Mouse (Mus musculus) megakaryocyte-erythroid progenitor cell, adult 5-6 weeks (primary cell): ENCODE data around the gene Plekhj1. TPM values are rescaled to one million over a fixed set of nuclear protein-coding genes. Genes with fewer than 3 reads are reported as not detected.
"Not testable (repeated sequence)": the region's sequence is repeated elsewhere in the genome, so short reads cannot be mapped to it uniquely, and the experiment has no call there.

ENCODE experiments used
- ATAC-seq: replicated peaks from 2 replicates; pipeline ENCODE4 v1.8.0; 2016; ENCODE audit warnings: mild to moderate bottlenecking, inconsistent platforms; ENCODE audit not compliant: severe bottlenecking, poor library complexity, low FRiP score, low TSS enrichment
- total RNA-seq, 2 experiments: library from RNA; stranded (forward) in 1 of 2; stranded (reverse) in 1 of 2; fragments of 200-1000, 215-1000 nt in 1 of 2; fragments of >200 nt in 1 of 2; fragmentation: Nextera tagmentation in 1 of 2; gene quantifications; 2 replicates each; pipeline ENCODE4 v1.2.3; 2014 to 2017

The Plekhj1 gene
- total RNA-seq, 2 experiments from 2014 or later: 41.1 to 155 TPM

DNA sequence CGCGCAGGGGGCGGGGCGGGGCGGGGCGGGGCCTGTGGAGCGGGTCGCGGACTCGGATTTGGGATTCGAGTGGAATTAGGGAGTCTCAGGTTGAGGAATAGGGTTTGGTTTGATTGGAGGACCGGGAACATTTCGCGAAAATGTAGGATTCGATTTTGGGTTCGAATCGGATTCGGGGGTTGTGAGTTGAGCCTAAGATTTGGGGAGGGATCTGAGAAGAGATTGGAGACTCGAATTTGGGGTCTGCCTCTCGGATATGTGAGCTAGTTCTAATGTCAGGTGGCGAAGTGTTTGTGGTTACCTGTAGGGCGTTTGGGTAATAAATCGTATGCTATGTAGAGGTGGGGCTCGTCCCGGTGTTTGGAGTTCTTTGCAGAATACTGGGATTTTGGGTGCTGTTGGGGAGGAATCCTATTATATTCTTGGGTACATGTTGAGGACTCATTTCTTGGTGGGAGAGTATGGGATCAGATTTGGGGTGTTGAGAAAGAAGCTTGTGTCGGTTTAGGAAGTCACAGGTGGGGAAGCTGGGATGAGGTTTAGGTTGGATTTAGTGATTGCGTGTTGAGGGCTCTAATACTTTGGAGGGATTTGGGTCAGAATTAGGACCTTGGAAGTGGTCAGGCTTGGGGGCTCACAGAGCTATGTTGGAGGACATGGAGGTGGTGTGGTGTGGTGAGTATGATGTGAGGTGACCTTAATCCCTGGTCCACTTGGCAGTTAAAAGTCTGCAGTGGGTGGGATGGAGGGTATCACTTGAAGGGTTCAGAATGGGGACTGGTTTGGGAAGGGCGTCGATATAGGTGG lies 28.8 kb upstream of the Plekhj1 start:
- no peak for ATAC-seq

DNA sequence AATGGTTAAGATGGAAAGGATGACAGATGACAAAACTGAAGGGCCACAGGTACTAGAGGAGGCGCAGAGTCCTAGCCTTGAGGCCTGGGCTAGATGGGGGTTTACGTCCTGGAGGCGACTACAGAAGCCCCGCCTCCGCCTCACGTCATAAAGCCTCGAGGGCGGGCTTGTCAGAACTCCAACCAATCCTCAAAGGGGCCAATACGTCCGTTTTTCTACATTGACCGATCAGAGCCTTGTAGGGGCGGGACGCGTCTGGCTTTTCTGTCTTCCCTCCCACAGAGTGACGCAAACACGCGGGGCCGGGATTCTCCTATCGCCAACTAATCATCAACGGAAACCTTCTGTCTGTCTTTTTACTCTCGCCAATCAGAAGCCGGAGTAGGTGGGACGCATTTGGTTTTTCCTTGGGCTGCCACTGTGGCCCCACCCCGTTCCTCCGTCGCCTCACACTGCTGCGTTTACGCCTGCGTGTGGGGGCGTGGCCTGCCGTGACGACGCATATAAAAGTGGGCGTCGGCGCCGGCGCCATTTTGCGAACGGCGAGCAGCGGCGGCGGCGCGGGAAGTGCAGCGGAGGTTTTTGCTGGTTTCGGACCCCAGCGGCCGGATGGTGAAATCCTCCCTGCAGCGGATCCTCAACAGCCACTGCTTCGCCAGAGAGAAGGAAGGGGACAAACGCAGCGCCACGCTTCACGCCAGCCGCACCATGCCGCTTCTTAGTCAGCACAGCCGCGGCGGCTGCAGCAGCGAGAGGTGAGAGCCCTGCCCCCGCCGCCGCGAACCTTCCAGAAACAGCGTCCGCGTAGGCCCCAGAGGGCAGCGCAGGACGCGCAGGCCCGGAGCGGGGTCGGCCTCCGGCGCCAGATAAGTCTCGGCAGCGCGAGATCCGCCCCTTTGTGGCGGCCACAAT lies 28.0 kb upstream of the Plekhj1 start, which contains the start of gene Oaz1:
Gene Oaz1, plus strand, starts transcription at position 506 of the 912 bp plus-strand sequence.
- ATAC-seq: peak; percentile 88

DNA sequence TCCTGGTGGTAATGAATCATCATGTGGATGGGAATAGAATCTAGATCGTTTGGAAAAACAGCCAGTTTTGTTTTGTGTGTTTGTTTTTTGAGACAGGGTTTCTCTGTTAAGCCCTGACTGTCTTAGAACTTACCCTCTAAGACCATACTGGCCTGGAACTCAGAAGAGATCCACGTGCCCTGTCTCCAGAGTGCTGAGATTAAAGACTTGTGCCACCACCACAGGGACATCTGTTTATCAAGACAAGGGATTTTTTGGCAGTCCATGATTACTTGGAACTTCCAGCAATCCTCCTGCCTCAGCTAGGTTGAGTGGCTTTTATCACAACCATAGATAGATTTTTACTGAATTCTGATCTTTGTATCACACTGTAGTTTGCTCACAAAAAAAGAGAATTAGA lies 26.4 kb upstream of the Plekhj1 start:
- ATAC-seq: no peak

DNA sequence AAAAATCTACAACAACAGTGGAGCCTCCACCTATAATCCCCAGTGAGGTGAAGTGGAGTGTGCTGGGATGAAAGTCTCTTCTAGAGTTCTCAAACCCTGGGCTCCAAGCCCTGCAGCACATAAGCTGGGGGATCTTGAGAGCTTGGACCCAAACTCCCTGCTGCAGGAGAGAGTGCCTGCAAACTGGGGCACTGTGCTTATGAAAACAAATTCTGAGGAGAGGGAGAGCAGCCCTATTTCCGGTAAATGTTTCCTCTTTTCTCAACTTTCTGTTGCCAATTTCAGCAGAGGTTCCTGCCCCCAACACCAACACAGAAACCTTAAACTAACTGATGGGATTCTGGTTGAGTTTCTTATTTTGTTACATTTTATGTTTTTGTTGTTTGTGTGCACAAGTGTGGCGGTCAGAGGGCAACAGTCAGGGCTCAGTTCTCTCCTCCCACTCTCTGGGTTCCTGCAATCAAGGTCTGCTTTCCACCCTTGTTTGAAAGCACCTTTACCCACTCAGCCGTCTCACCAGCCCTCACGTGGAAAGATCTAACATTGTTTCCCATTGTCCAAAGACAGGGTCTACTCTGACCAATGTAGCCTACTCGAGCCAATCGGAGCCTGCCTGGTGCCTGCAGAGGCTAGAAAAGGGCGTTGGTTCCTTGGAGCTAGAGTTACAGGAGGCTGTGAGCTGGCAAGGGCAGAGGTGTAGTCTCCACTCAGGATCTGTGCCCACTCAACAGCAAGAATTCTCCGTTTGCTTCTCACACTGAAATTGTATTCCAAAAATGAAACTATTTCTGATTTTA lies 25.6 kb upstream of the Plekhj1 start:
- no peak for ATAC-seq

DNA sequence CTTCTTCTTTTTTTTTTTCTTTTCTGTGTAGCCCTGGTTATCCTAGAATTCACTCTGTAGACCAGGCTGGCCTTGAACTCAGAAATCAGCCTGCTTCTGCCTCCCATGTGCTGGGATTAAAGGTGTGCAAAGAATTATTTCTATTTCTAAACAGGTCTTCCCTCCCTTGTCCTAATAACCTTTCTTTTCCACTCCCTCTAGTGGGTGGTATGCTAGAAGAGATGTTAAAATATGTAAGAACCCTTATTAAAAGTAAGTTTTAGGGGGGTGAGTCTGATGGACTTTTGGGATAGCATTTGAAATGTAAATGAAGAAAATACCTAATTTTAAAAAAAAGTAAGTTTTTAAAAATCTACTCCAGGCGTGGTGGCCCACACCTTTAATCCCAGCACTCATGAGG lies 24.9 kb upstream of the Plekhj1 start:
- ATAC-seq: no peak

DNA sequence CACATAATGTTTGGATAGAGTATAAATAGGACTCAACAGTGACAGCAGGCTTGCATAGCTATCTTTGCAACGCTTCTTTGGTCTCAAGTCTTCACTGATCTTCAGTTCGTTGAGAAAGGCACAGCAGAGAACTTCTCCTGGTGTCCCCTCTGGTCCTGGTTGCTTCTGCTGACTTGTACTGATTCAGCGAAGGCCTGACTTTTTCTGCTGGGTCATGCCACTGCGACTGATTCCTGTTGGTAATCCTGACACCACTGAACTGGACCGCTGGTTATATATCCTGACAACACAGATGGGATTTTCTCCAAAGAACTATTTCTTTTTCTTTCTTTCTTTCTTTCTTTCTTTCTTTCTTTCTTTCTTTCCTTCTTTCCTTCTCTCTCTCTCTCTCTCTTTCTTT lies 24.1 kb upstream of the Plekhj1 start:
- no peak for ATAC-seq

DNA sequence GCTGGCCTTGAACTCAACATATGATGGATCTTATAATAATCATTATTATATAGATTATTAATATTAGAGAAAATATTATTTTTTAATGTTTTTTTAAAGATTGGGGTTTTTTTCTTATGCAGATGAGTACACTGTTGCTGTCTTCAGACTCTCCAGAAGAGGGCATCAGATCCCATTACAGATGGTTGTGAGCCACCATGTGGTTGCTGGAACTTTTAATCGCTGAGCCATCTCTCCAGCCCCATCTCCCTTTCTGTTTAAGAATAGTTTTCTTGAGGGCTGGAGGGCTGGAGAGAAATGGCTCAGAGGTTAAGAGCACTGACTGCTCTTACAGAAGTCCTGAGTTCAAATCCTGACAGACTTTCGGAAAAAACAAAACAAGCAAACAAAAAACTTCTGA lies 23.6 kb upstream of the Plekhj1 start:
- ATAC-seq: no peak

DNA sequence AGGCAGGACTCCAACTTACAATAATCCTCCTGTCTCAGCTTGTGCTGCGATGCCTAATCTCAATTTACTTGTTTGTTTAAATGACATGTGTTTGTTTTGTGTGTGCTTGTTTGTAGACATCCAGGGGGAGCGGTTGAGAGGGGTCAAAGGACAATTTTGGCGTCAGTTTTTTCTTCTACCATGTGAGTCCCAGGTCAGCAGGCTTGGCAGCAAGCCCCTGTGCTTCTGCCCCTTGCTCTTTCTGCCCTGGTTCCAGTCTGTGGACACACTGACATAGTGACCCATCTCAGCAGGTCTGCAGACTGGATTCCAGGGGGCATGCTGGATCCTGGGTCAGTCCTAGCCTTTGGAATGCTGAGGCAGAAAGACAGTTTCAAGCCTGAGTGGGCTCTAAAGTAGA lies 21.0 kb upstream of the Plekhj1 start:
- no peak; the same call in 1 of the 2 replicates for ATAC-seq

DNA sequence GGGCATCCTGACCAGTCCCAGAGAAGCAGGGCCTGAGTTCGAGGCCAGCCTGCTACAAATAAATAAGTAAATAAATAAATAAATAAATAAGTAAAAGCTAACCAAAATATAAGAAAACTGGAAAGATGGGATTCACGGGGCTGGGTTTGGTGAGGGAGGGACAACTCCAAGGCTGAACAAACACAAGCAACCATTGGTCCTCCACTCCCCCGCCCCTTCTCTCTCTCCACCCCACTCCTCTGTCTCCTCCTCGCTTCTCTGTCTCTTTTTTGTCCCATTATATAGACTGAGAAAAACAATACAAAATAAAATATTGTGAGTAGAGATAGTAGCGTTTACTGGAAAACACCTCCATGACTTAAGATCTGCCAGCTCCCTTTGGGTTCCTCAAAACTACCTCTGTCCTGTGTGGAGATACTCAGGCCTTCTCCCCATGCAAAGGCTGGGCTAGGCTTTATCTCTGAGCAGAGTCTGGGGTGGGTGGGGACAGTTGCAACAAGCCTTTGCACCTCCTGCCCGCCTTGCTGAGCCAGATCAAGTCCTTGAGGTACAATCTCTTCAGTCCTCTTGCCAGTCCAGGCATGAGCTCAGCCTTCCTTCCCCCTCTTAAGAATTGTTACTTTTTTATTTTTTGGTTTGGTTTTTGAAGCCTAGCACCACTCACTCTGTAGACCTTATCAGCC lies 20.3 kb upstream of the Plekhj1 start:
- peak; percentile 100 for ATAC-seq

DNA sequence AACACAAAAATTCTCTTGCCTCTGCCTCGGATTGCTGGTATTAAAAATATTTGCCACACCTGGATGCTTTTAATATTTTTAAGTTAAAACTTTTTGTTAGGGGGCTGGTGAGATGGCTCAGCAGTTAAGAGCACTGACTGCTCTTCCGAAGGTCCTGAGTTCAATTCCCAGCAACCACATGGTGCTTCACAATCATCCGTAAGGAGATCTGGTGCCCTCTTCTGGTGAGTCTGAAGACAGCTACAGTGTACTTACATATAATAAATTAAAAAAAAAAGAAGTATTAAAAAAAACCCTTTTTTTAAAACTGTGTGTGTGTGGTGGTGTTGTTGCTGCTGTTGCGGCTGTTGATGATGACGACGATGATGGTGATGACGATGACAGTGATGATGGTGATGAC lies 19.5 kb upstream of the Plekhj1 start:
- ATAC-seq: not testable (repeated sequence)

DNA sequence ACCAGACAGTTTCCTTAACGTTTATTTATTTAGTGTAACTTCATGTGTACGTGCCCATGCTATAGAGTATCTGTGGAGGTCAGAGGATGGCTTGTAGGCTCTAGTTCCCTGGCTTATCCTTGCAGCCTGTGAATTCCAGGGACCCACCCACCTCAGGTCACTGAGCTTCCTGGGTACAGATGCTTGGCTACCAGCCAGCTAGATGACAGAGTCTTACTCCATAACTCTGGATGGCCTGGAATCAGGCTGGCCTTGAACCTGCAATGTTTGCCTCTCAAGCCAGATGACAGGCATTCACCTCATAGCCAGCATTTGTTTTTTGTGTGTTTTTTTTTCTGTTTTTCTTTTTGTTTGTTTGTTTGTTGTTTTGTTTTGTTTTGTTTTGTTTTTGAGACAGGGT lies 18.7 kb upstream of the Plekhj1 start:
- no peak for ATAC-seq

DNA sequence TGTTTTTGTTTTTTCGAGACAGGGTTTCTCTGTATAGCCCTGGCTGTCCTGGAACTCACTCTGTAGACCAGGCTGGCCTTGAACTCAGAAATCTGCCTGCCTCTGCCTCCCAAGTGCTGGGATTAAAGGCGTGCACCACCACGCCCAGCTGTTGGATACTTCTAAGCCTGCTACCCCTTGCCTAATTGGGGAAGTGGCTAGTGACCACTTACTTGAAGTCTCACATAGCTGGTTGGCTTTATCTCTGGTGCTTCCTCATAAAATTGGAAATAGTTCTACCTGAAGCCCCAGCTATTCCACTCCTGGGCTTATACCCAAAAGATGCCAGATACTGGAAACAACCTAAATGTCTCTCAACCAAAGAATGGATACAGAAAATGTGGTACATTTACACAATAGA lies 17.9 kb upstream of the Plekhj1 start:
- not testable (repeated sequence) for ATAC-seq

DNA sequence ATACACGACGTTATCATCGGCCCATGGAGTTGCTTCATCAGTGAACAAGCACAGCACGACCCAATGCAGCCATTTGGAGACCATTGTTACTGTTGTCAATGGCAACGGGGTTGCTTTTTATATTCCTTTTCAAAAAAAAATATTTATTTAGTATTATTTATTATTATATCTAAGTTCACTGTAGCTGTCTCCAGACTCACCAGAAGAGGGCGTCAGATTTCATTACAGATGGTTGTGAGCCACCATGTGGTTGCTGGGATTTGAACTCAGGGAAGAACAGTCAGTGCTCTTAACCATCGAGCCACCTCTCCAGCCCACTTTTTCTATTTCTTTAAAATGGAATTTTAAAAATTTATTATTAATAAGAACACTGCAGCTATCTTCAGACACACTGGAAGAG lies 16.4 kb upstream of the Plekhj1 start:
- ATAC-seq: no peak

DNA sequence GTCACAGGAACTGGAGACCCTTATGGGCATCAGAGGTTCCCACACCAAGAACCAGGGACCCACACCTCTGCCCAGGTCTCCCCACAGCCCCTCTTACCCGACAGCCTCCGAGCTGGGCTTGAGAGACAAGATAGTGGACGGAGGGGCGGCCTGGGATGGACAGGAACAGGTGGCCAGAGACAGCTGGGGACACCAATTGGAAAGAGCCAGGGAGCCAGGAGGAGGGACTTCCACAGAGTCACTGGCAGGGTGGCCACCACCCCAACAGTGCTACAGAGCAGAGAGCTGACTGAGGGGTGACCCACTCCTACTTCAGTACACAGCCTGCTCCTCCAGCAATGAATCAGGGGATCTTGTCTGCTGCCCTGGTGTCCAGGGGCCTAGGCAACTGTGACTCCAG lies 14.9 kb upstream of the Plekhj1 start, which contains the start of gene Jsrp1:
Gene Jsrp1, minus strand, starts transcription at position 133 of the 400 bp plus-strand sequence.
- ATAC-seq: 0 out of 2 replicates have a peak, but pooled peaks have one; percentile 16

DNA sequence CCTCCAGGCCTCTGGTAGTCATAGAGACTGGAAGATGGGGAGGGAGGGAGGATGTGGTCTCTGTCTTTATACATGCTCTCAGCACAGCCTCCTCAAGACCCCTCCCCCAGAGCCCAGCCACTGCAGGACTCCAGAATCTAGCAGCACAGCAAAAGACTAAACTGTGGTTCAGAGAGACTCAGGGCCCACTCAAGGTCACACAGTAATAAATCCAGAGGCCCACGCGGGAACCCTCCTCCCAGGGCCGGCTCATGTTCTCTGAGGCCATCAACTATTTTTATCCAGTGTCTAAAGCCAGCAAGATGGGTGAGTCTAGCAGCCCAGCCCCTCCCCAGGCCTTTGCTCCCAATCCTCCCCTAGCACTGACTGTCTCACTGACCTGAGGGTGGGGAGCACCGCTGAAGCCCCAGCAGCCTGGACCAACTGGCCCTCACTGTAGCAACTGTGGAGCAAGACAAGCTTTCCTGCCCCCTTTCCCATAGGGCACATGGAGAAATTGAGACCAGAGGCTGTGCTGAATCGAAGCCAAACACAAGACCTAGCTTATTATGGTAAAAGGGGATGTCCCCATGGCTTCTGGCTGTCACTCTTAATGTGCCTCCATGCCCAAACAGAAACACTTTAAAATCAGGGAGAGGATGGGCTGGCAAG lies 14.1 kb upstream of the Plekhj1 start:
- no peak for ATAC-seq

DNA sequence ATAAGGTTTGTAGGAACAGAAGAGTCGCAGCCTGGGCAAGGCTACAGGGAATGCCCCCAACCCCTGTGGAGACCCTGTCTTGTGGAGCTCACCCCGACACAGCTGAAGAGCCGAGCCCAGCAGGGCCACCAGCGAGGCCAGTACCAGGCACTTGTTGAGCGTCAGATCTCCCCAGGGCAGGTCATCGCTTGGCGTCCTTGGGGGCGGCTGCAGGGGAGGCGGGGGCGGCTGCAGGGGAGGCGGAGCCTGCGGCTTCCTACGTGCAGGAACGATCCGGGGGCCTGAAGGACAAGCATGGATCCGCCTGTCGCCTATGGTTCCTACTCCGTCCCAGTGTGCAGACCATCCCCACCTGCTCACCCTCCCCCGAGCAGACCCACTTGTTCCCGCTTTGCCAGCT lies 11.7 kb upstream of the Plekhj1 start:
- no peak for ATAC-seq

DNA sequence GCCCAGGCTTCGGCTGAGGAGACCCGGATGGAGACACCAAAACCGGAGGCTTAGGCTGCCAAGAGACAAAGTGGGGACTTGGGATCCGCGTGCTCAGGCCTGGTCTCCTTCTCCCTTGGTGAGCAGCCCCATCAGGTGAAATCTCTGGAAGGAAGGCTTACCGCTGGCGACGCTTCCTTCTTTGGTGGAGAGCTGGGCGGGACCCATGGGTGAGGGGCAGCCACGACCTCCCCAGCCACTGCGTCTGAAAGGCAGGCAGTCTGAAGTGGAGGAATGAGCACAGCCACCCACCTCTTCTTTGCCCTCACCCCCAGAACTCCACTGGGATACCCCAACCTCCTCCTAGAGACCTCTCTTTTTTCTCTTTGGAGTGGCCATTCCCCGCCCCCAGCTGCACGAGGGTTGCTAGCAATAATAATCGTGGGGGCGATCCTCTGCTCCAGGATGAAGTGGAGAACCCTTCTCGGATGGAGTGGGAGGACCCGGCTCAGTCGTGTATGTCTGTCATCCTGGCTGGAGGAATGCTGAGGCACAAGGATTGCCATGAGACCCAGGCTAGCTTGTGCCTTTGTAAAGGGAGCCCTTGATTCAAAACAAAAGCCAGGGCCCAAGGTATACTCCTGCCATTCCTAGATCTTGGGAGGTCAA lies 10.7 kb upstream of the Plekhj1 start:
- ATAC-seq: no peak
